Mouse (Mus musculus): ENCODE measurements around the gene Ndufab1.

DNA sequence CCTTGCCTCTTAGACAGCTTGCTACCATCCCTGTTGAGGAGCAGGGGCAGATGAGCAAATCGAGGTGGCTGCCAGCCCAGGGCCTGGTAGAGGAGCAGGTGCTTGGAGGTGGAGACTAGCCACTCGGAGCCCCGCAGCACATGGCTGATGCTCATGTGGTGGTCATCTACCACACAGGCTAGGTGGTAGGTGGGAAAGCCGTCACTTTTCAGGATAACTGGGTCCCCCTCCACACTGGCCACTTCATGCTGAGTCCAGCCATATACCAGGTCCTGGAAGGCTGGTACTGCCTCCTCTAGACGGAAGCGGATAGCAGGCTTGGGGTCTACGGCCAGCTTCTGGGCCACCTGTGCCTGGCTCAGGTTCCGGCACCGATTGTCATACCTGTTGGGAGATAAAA, 53.5 kb downstream of the Ndufab1 start:
- TF ChIP-seq POLR2A (IDR thresholded peaks at IDR 0.05; ENCODE audit: low read depth, low read length) (no peak), SIN3A (IDR thresholded peaks at IDR 0.05; ENCODE audit: low read length) (no peak), ZKSCAN1 (IDR thresholded peaks at IDR 0.05; ENCODE audit: borderline replicate concordance, low read depth, low read length) (no peak), CTCF (conservative IDR thresholded peaks at IDR 0.05 in 1 of 2, IDR thresholded peaks at IDR 0.05 in 1 of 2; ENCODE audit: low read depth in 2 of 2, low read length in 2 of 2) (no peak), IRF4 (IDR thresholded peaks at IDR 0.05; ENCODE audit: low read depth, low read length) (no peak), MAZ (IDR thresholded peaks at IDR 0.05; ENCODE audit: low read depth, low read length) (no peak), JUND (conservative IDR thresholded peaks at IDR 0.05; ENCODE audit: low read depth, low read length) (no peak), MAX (IDR thresholded peaks at IDR 0.05; ENCODE audit: low read length) (no peak), EP300 (IDR thresholded peaks at IDR 0.05; ENCODE audit: low read length) (no peak), USF1 (IDR thresholded peaks at IDR 0.05; ENCODE audit: low read depth, low read length) (no peak), ZNF384 (IDR thresholded peaks at IDR 0.05; ENCODE audit: low read depth, low read length) (no peak), KAT2A (IDR thresholded peaks at IDR 0.05; ENCODE audit: insufficient replicate concordance, low read length) (no peak)
